Mouse (Mus musculus): ENCODE measurements around the gene Abca15. TPM values are rescaled to one million over a fixed set of nuclear protein-coding genes. Genes with fewer than 3 reads are reported as not detected.
"Not testable (repeated sequence)": the region's sequence is repeated elsewhere in the genome, so short reads cannot be mapped to it uniquely, and the experiment has no call there.

The Abca15 gene
- total RNA-seq (2015): not detected in 2 replicates
- not detected in 2 replicates for total RNA-seq (2017)

DNA sequence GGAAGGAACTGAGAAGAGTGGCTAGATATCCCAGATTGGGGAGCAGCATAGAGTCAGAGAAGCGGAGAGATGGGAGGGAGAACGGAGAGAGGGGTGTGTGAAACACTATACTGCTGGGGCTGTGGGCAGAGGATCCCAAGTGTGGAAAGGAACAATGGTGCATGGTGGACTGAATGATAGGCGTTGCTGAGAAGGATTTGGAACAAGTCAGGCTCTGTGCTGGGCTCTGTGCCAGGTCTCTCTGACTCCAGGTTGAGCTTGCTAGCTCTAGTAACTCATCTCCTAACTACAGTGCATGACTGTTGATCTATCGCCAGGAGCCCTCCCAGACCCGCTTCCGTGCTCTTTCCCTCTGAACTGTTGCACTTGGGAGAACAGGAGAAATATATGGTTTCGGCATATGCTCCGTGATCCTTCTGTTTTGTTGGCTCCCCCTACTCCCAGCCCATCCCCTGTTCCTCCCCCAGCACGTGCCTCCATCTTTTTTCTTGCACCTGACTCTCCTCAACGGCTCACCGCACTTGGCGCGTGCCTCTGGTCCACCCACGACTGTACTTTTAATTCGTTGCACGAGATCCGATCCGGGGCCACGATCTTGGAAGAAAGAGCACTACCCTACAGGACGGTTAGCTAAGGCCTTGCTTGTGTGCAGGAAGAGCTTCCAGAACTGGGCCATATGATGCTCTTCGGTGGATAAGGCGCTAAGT is at the start of gene Abca15:
Gene Abca15, plus strand, starts transcription at position 584 of the 707 bp plus-strand sequence.
- no peak for ATAC-seq (ENCODE audit: poor library complexity, severe bottlenecking)

DNA sequence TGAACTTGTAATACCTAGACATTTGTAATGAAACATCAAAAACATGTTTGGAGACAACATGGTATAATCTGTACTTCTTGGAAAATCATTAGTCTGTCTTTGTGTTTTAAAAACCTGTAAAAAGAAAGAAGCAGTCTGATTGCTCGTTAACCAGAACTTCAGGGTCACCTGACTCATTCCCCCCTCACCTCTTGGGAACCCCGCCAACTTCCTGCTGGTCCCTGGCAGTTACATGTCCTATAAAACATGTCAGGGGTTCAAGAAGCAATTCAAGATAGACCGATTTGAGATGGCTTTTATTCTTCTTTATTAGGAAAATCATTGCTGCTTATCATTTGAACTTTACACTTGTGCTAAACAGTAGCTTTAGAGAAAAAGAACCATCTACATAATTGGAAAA is 43.2 kb upstream of the Abca15 start:
- no peak for ATAC-seq (ENCODE audit: poor library complexity, severe bottlenecking)

DNA sequence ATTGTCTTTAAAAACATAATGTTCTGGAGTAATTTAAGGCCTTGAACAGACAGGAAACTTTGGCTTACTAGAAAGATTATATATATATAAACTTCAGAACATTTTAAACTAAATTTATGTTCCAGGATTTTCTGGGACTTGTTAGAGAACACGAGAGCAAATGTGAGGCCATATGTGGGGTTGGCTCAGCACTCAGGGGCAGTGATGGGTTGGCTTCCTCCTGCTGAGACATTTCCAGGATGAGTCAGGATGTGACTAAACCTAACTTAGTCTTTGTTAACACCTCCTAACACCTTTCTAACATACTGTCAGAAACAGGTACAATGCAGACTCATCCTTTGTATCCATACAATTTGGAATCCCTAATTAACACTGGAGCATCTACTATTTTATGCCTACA is 12.4 kb upstream of the Abca15 start:
- ATAC-seq (ENCODE audit: poor library complexity, severe bottlenecking): no peak

DNA sequence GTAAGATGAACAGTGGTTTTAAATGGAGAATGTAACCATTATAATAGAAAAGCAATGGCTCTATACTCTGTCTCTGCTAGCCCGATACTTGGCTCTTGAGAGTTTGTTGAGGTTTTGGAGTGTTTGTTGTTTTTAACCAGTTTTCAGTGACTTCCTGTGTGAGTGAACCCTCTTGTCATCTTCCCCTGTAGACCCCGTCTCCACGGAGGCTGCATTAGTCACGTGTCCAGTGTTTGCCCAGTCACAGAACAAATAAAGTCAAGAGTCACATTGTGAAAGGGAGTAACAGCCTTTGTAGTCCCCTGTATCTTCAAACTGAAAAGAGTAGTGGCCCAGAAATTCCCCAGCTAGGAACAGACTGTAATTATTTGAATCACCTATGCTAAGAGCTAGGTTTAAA is 5.5 kb upstream of the Abca15 start:
- ATAC-seq (ENCODE audit: poor library complexity, severe bottlenecking): no peak

DNA sequence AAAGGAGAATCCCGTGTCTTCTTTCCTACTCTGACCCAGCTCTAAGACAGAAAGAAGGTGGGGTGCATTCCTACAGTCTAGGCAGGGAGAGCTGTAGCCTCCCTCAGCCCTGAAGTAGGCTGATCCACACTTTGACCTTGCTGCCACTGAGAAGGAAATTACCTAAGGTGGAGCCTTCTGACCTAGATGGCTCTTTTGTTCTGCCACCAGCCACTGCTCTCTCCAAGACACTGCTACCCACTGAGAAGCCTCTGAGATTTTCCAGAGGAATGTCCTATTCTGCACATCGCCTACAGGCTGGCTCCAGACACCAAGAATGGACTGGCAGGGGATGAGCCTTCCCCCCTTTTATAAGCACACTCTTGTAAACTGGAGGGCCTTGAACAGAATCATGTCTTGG is 2.6 kb upstream of the Abca15 start:
- ATAC-seq (ENCODE audit: poor library complexity, severe bottlenecking): not testable (repeated sequence)

DNA sequence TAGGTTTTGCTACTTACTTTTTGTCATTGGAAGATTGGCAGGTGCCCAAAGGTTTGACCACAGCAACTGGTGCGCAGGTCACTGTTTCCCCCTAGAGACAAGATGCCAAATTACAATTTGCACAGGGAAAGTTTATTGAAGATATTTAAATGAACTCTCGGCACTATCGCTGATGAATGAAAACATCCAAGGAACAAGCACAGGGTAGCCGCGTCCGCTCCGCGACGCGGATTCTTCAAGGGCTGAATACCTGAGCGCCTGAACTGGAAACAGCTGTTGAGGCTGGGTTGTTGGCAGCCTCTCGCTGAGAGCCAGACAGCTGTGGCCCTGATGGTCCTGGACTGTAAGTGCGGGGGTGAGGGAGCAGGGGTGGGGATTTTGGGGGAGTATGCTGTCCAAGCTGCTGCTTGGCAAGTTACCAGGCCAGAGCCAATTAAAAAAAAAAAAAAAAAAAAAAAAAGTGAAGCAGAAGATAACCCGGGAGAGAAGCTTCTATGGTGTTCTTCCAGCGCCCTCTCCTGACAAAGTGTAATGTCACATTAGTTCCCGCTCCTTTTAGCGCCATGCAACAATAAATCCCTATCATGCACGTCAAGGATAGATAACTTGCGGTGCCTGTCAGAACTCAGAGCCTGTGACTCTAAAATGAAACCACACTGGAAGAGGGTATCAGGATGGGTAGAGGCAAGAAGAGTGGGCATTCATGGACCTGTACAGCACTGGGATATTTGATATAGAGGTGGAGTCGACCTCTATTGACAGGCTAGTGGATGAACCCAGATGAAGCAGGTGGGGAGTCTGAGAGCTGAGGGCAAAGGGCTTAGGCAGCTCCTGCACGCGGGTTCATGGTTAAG is 1.0 kb upstream of the Abca15 start:
- ATAC-seq (ENCODE audit: poor library complexity, severe bottlenecking): no peak; the same call in 1 of the 2 replicates

DNA sequence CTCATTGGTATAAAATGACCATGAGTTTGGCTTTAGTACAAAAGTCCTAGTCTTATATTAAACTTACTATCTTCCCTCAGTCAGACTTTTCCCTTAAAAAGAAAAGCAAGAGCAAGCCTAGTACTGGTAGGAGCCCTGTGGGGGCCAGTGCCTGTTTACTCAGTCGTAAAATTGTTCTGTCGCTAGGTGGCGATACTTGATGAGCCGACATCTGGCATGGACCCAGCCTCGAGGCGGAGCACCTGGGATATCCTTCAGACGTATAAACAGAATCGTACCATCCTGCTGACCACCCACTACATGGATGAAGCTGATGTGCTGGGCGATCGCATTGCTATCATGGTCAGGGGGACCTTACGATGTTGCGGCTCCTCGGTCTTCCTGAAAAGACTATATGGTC is 32.7 kb downstream of the Abca15 start:
- ATAC-seq (ENCODE audit: poor library complexity, severe bottlenecking): no peak

DNA sequence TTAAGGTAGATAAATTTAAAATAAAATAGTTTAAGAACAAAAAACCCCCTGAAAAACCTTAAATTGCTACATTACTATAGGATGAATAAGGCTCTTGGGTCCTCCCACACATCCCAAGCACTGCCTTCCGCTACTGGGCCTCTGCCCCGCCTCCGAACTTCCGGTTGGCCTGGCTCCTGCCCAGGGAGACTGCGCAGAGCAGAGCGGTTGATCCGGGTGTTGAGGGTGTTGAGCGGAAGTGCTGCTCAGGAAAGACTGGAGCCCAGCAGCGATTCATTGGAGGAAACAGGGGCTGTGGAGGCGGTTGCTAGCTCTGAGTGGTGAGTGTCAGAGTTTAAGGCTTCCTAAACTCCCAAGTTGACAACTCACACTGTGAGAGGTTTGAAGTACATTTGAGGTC is 81.0 kb downstream of the Abca15 start, which contains the start of gene Abca16:
Gene Abca16, plus strand, starts transcription at position 201 of the 400 bp plus-strand sequence.
- no peak for ATAC-seq (ENCODE audit: poor library complexity, severe bottlenecking)

DNA sequence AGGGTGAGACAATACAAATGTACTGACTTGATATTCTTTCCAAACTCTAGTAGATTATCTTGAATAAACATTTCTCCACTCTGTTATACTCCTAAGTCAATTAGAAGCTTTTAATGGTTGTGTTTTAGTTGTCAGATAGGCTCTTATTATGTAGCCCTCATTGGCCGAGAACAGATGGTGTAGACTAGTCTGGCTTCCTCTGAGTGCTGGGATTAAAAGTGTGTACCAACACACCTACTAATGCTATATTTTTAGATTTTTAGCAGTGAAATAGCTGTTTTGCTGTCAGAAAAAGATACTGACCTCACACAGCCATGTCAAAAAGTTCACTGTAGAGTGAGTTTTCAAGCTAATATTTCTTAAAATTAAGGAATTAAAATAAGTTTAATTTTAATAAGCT is 83.9 kb downstream of the Abca15 start:
- no peak for ATAC-seq (ENCODE audit: poor library complexity, severe bottlenecking)

DNA sequence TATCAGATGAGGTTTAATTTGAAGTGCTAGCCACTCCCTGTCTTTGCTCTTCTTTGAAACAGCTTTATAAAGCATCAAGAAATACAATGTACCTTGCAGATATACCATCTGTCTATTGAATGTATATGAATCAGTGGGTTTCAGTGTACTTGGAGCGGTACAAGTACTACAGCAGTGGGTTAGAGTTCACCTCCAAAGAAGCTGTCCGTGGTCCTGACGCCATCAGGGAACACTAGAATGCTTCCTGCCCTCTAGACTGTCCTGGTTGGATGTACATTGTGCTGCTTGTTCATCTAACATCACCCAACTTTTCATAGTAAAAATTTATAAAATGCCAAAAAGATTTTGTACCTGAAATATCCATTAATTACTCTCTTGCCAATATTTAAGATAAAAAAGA is 98.2 kb downstream of the Abca15 start:
- no peak for ATAC-seq (ENCODE audit: poor library complexity, severe bottlenecking)

DNA sequence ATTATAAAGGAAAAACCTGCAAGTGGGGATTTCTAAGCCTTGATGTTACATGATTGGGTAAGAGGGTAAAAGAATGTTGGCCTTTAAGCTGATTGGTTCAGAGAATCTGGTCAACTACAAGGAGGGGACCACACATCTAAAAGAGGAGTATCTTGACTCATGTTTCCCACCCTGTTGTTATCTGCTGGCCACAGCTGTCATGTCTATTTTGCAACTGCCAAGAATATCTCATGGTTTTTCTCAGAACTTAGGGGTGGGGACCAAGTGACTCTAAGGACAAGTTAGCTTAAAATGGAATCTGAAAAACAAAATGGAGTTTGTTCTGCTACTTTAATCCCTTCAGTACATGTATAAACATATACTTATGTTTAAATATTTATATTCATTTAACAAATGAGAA is 103.0 kb downstream of the Abca15 start:
- ATAC-seq (ENCODE audit: poor library complexity, severe bottlenecking): no peak

Other genes starting within 250 kb of the Abca15 start
- not detected in 2 replicates for gene Dnah3, start 233.4 kb upstream of the Abca15 start, total RNA-seq (2015)
- gene Dnah3, start 233.4 kb upstream of the Abca15 start, total RNA-seq (2017): not detected in 2 replicates
- gene Tmem159, start 226.3 kb upstream of the Abca15 start, total RNA-seq (2015): 10.4 and 12.8 TPM in 2 replicates
- gene Tmem159, start 226.3 kb upstream of the Abca15 start, total RNA-seq (2017): 7.9 and 11.1 TPM in 2 replicates
- not detected in 2 replicates for gene Zp2, start 183.4 kb upstream of the Abca15 start, total RNA-seq (2015)
- not detected in 2 replicates for gene Zp2, start 183.4 kb upstream of the Abca15 start, total RNA-seq (2017)
- not detected in 2 replicates for gene Anks4b, start 154.8 kb upstream of the Abca15 start, total RNA-seq (2015)
- gene Anks4b, start 154.8 kb upstream of the Abca15 start, total RNA-seq (2017): not detected in 2 replicates
- not detected in 2 replicates for gene Crym, start 126.6 kb upstream of the Abca15 start, total RNA-seq (2015)
- not detected in 2 replicates for gene Crym, start 126.6 kb upstream of the Abca15 start, total RNA-seq (2017)
- not detected in 2 replicates for gene Abca14, start 124.7 kb upstream of the Abca15 start, total RNA-seq (2015)
- gene Abca14, start 124.7 kb upstream of the Abca15 start, total RNA-seq (2017): not detected in 2 replicates
- not detected in 2 replicates for gene Abca16, start 81.0 kb downstream of the Abca15 start, total RNA-seq (2015)
- not detected in 2 replicates for gene Abca16, start 81.0 kb downstream of the Abca15 start, total RNA-seq (2017)